Mouse (Mus musculus): ENCODE results near the gene Tnnt1. TPM values are rescaled to one million over a fixed set of nuclear protein-coding genes. Genes with fewer than 3 reads are reported as not detected.

Gene Tnnt1
- 37.2 and 48.6 TPM in 2 replicates for polyA plus RNA-seq (2015; fragmentation: Nextera tagmentation; extraction: Ambion mirVana)

DNA sequence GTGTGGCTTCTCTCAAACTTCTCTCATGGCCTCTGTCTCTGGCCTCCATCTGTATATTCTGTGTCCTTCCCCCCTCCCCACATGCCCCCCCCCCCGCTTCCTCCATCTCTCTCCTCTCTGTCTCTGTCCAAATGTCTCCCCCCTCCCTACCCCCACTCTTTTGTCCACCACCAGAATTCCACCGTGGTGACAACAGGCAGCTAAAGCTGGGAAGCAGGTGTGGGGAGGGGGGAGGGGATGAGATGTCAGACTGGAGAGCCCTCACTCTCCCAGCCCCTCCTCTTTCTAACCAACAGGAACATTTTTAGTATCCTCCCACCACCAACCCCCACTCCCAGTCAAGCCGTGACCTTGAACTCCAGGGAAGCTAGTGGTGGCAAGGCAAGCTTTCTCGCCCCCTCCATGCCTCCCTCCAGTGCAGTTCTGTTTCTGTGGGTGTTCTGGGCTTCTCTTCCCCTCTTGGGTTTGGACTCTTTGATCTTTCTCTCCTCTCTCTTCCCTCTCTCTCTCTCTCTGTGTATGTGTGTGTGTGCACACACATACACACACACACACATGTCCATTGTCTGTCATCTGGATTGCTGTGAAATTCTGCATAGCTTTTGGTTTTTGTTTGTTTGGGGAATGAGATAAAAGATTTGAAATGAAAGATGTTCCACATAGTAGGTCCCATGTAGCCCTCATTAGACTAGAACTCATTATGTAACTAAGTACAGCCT, at the start of gene Tnnt1:
TSS of gene Tnnt1 (minus strand) at position 51 of the 719 bp plus-strand sequence.
- peak; percentile 9; the same call in 1 of the 2 replicates for ATAC-seq (replicated peaks; ENCODE audit: low FRiP score)
- Histone ChIP-seq H3K4me3 (replicated peaks) (no peak within 1 kb of the TSS), H3K27me3 (no peaks in the 10 kb centered on the region), H3K9me3 (replicated peaks) (no peaks in the 10 kb centered on the region), H3K4me1 (peaks cover 62% of the 10 kb centered on the region), H3K4me2 (no peak within 1 kb of the TSS), H3K36me3 (no peaks in the 10 kb centered on the region), H3K9ac (no peak within 1 kb of the TSS), H3K27ac (no peak within 1 kb of the TSS; the same call in 1 of the 2 replicates)
- WGBS: 14% methylated on average over 4 of the region's 4 CpGs

DNA sequence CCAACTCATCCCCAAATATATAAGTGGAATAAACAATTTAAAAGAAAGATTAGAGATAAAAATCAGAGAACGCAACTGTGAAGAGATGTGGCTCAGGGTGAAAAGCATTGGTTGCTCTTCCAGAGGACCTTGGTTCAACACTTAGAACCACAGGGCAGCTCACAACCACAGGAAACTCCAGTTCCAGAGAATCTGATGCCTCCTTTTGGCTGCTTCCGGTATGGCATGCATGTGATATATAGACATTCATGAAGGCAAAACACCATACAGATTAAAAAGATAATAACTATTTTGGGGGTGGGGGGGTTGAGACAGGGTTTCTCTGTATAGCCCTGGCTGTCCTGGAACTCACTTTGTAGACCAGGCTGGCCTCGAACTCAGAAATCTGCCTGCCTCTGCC, 46.5 kb upstream of the Tnnt1 start:
- no peaks in the 10 kb centered on the region for H3K27me3 ChIP-seq
- 95% methylated on average over 3 of the region's 3 CpGs for WGBS
- no peak for ATAC-seq (replicated peaks; ENCODE audit: low FRiP score)

DNA sequence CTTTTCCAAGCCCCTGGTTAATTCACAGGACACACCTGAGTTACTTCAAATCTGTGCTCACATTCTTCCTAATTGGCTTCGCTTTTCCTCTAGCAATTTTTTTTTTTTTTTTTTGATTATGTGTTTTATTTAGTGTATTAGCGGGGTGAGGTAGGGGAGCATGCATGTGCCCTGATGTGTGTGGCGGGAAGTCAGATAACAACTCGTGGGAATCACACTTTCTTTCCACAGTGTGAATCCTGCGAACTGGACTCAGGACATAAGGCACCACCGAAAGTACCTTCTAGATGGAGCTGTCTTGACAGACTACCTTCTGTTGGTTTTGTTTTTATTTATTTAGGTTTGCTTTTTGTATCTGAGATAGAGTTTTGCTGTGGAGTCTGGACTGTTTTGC, 41.0 kb upstream of the Tnnt1 start:
- Histone ChIP-seq H3K9me3 (replicated peaks) (no peaks in the 10 kb centered on the region), H3K4me1 (no peaks in the 10 kb centered on the region), H3K36me3 (no peaks in the 10 kb centered on the region), H3K27ac (no peak overlapping the region), H3K9ac (no peak overlapping the region), H3K4me3 (replicated peaks) (no peak overlapping the region), H3K4me2 (0 out of 2 replicates have a peak overlapping the region, but pooled peaks have one; percentile 14), H3K27me3 (0 out of 2 replicates have a peak, but pooled peaks cover 3% of the 10 kb centered on the region)
- no peak for ATAC-seq (replicated peaks; ENCODE audit: low FRiP score)
- 74% methylated on average over 6 of the region's 6 CpGs for WGBS

More for the DNA sequence above, 46.5 kb upstream of the Tnnt1 start:
- Histone ChIP-seq H3K9ac (no peak overlapping the region), H3K4me3 (replicated peaks) (no peak overlapping the region), H3K9me3 (replicated peaks) (no peaks in the 10 kb centered on the region), H3K36me3 (no peaks in the 10 kb centered on the region), H3K4me2 (no peak overlapping the region), H3K4me1 (no peaks in the 10 kb centered on the region), H3K27ac (no peak overlapping the region)

DNA sequence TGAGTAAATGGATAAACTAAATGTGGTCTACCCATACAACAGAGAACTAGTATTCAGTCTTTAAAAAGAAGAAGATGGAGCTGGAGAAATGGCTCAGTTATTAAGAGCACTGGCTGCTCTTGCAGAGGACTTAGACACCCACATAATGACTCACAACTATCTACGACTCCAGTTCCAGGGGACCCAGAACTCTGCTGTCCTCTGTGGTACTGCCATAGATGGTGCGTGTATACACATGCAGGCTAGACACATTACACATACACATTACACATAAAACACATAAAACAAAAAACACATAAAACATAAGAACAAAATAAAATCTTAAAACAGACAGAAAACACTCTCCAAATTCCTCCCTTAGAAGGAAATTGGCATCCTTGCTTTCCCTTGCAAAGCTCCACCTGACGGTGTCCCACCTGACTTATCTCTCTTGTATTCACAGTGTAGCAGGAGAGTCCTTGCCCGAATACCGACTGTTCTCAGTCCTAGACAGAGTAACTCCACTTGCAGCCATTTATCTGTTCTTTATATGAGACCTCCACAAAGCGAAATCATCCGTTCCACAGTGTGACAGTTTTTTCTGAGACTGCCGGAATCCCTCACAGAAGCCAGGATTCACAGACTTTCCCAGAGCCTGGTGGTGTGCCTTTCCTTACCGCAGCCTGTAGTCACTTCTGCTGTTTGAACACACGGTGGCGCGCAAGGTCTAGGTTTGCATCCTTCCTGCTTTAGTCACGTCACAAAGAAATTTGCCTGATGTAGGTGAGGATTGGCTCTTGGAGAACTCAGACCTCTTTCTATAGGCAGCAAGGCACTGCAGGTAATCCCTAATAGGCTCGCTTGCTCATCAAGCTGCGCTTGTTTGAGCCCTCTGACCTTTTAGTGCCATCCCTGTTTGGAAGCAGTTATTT, 40.3 kb upstream of the Tnnt1 start:
- H3K9ac ChIP-seq: no peak overlapping the region
- 0 out of 2 replicates have a peak, but pooled peaks cover 3% of the 10 kb centered on the region for H3K27me3 ChIP-seq
- WGBS: 23% methylated on average over 15 of the region's 15 CpGs
- no peak overlapping the region for H3K4me3 ChIP-seq (replicated peaks)
- H3K4me1 ChIP-seq: no peaks in the 10 kb centered on the region
- peak; percentile 86 for ATAC-seq (replicated peaks; ENCODE audit: low FRiP score)
- H3K27ac ChIP-seq: no peak overlapping the region
- no peaks in the 10 kb centered on the region for H3K9me3 ChIP-seq (replicated peaks)
- H3K36me3 ChIP-seq: no peaks in the 10 kb centered on the region
- 0 out of 2 replicates have a peak overlapping the region, but pooled peaks have one; percentile 14 for H3K4me2 ChIP-seq

DNA sequence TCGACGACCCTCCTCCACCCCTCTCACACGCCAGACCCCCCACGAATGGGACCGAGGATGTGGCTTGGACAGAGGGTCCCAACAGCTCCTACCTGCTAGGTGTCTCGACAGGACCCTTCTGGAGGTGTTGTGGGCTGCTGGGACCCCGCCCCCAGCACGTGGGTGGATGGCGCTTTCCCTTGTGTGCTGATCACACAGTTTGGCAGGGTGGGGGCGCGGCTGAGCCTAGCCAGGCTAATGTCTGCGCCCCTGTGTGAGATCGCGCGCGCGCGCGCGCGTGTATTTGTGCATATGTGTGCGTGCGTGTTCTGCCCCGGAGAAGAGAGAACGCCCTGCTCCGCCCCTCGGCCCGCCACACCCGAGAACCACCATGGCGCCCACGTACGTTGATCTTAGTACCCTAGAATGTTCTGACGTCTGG, 31.0 kb upstream of the Tnnt1 start, which contains the start of gene Syt5:
TSS of gene Syt5 (minus strand) at position 321 of the 421 bp plus-strand sequence.
- Histone ChIP-seq H3K36me3 (no peaks in the 10 kb centered on the region), H3K4me2 (peak within 1 kb of the TSS; percentile 75), H3K4me1 (peaks cover 16% of the 10 kb centered on the region), H3K9ac (peak within 1 kb of the TSS; percentile 33), H3K4me3 (replicated peaks) (peak within 1 kb of the TSS; percentile 40), H3K27ac (no peak within 1 kb of the TSS), H3K9me3 (replicated peaks) (no peaks in the 10 kb centered on the region), H3K27me3 (peaks cover 9% of the 10 kb centered on the region)
- 6% methylated on average over 33 of the region's 33 CpGs for WGBS
- peak; percentile 65 for ATAC-seq (replicated peaks; ENCODE audit: low FRiP score)

DNA sequence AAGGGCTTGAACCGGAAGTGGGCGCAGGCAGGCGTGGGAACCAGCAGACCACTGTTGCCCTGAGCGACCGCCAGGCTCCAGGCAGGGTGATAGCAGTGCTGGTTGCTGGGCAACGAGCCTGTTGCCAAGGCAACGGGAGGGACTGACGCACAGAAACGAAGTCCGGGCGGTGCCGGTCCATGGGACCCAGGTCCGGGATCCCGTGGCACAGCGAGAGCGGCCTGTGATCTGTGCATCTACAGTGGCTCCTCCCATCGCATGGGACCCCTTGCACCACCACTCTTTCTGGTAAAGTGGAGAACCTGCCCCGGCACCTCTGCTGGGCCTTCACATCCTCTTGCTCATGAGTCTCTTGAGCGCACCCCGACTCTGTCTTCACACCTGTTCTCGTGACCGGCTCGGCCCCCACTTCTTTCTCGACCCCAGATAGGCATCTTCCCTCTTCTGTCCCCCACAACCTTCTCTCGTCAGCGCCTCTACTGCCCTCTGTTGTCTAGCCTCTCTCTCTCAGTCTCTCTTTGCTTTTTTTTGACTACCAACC, 30.5 kb upstream of the Tnnt1 start:
- H3K9me3 ChIP-seq (replicated peaks): no peaks in the 10 kb centered on the region
- WGBS: 3% methylated on average over 26 of the region's 26 CpGs

DNA sequence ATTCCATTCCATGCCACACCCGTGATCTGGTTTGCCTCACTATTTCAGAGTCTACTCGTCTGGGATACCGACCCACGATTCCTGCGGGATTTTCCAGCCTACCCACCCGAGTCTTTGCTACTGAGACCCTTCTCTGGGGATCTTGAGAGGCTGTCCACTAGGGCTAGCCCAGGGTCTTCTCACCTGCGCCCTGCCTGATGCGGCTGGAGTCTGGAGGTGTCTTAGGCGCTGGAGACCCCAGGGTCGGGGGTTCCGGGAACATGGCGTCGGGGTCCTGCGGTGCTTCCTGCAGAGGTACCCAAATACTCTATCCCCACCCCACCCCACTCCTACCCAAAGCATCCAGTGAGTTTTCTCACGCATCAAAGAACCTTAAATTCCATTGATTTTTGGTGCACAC, 29.9 kb upstream of the Tnnt1 start:
- 75% methylated on average over 15 of the region's 15 CpGs for WGBS
- H3K36me3 ChIP-seq: no peaks in the 10 kb centered on the region
- H3K27me3 ChIP-seq: peaks cover 9% of the 10 kb centered on the region
- no peaks in the 10 kb centered on the region for H3K9me3 ChIP-seq (replicated peaks)
- H3K27ac ChIP-seq: no peak overlapping the region
- no peak overlapping the region for H3K4me3 ChIP-seq (replicated peaks)
- peaks cover 16% of the 10 kb centered on the region for H3K4me1 ChIP-seq
- ATAC-seq (replicated peaks; ENCODE audit: low FRiP score): peak; percentile 16; the same call in 1 of the 2 replicates
- H3K9ac ChIP-seq: no peak overlapping the region
- H3K4me2 ChIP-seq: peak overlapping the region; percentile 75

More for the DNA sequence above, 30.5 kb upstream of the Tnnt1 start:
- Histone ChIP-seq H3K36me3 (no peaks in the 10 kb centered on the region), H3K4me2 (peak overlapping the region; percentile 75), H3K4me3 (replicated peaks) (peak overlapping the region; percentile 40), H3K9ac (peak overlapping the region; percentile 33; the same call in 1 of the 2 replicates), H3K4me1 (peaks cover 16% of the 10 kb centered on the region), H3K27ac (no peak overlapping the region), H3K27me3 (peaks cover 9% of the 10 kb centered on the region)
- peak; percentile 79 for ATAC-seq (replicated peaks; ENCODE audit: low FRiP score)

DNA sequence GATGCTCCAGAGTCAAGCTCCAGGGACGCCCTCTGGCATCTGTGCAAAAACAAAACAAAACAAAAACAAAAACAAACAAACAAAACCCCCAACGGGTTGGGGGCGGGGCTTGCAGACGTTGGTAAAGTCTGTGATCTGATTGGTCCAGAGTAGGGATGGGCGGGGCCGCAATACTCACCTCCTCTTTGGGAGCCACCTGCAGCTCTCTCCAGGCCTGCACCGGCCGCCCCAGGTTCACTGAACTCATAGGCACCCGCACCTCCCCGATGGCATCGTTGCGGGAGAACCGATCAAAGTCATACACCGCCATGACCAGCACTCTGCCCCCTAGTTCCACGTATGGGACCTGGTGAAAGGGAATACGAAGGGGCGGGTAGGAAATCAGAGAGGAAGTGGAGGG, 25.8 kb upstream of the Tnnt1 start:
- Histone ChIP-seq H3K4me2 (no peak overlapping the region), H3K9ac (no peak overlapping the region), H3K4me1 (peaks cover 10% of the 10 kb centered on the region), H3K9me3 (replicated peaks) (no peaks in the 10 kb centered on the region), H3K4me3 (replicated peaks) (no peak overlapping the region), H3K36me3 (no peaks in the 10 kb centered on the region), H3K27me3 (peaks cover 6% of the 10 kb centered on the region), H3K27ac (no peak overlapping the region)
- ATAC-seq (replicated peaks; ENCODE audit: low FRiP score): no peak
- 39% methylated on average over 17 of the region's 17 CpGs for WGBS

DNA sequence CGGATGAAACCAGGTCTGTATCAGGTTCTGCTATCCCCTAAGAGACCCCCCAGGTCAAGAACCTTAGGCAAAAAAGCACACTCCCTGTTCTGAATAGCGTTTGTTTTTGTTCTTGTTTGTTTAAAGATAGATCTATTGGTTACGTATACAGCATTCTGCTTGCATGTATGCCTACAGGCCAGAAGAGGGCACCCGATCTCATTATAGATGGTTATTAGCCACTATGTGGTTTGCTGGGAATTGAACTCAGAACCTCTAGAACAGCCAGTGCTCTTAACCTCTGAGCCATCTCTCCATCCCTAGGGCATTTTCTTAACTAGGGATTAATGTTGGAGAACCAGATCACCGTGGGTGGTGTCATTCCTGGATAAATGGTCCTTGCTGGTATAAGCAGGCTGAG, 25.2 kb upstream of the Tnnt1 start:
- H3K4me3 ChIP-seq (replicated peaks): no peak overlapping the region
- 72% methylated on average over 5 of the region's 5 CpGs for WGBS

DNA sequence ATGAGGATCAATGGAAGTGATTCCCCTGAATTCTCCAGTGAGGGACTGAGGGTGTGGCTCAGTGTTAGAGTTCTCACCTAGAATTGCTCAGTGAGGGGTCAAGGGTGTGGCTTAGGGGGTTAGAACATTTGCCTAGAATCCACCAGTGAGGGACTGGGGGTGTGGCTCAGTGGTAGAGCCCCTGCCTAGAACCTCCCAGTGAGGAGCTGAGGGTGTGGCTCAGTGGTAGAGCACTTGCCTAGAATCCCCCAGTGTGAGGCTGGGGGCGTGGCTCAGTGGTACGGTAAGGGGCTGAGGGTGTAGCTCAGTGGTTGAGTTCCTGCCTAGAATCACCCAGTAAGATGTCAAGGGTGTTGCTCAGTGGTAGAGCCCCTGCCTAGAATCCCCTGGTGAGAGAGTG, 22.8 kb upstream of the Tnnt1 start:
- no peak overlapping the region for H3K4me2 ChIP-seq
- no peak overlapping the region for H3K9ac ChIP-seq
- H3K27ac ChIP-seq: no peak overlapping the region
- no peaks in the 10 kb centered on the region for H3K4me1 ChIP-seq
- no peaks in the 10 kb centered on the region for H3K27me3 ChIP-seq
- no peak overlapping the region for H3K4me3 ChIP-seq (replicated peaks)
- 67% methylated on average over 2 of the region's 2 CpGs for WGBS
- no peaks in the 10 kb centered on the region for H3K9me3 ChIP-seq (replicated peaks)
- ATAC-seq (replicated peaks; ENCODE audit: low FRiP score): no peak
- no peaks in the 10 kb centered on the region for H3K36me3 ChIP-seq

More for the DNA sequence above, 25.2 kb upstream of the Tnnt1 start:
- Histone ChIP-seq H3K4me2 (no peak overlapping the region), H3K27me3 (peaks cover under 1% of the 10 kb centered on the region; the same call in 1 of the 2 replicates), H3K9ac (no peak overlapping the region), H3K4me1 (peaks cover 4% of the 10 kb centered on the region), H3K27ac (no peak overlapping the region), H3K9me3 (replicated peaks) (no peaks in the 10 kb centered on the region), H3K36me3 (no peaks in the 10 kb centered on the region)
- ATAC-seq (replicated peaks; ENCODE audit: low FRiP score): no peak

DNA sequence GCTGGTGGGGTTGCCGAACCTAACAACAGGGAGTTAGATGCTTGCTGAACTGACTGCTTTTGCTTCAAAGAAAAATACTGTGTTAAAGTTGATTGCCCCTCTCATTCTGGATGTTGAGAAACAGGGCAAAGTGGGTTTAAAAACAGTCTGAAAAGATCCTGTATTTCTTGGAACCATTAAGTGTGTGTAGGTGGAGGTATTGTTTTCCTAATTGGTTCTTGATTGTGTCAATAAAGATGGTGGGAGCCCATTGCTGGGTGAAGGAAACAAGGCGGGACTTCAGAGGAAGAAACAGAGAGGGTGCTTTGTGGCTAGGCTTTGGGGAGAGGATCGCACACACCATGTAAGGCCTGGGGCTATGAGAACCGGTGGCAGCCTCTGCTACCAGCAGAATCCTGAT, 21.0 kb upstream of the Tnnt1 start:
- 55% methylated on average over 4 of the region's 4 CpGs for WGBS
- no peak overlapping the region for H3K4me2 ChIP-seq
- H3K4me1 ChIP-seq: 0 out of 2 replicates have a peak, but pooled peaks cover under 1% of the 10 kb centered on the region
- H3K36me3 ChIP-seq: no peaks in the 10 kb centered on the region
- H3K4me3 ChIP-seq (replicated peaks): no peak overlapping the region
- no peak overlapping the region for H3K27ac ChIP-seq
- no peaks in the 10 kb centered on the region for H3K9me3 ChIP-seq (replicated peaks)
- H3K9ac ChIP-seq: no peak overlapping the region
- no peaks in the 10 kb centered on the region for H3K27me3 ChIP-seq
- ATAC-seq (replicated peaks; ENCODE audit: low FRiP score): no peak

Measured in kidney, embryonic 15.5 days (tissue).